ENCODE assay signal across 10 mouse cellular contexts in genomic region chr14:32121920-32122315, GRCm38 (mm10). TPM values are rescaled to one million over a fixed set of nuclear protein-coding genes. Genes with fewer than 3 reads are reported as not detected.
DNase-seq lines count a peak whose midpoint lies in the region; ATAC-seq and TF ChIP-seq lines count a peak whose summit lies in the region.
"Had no signal": no experiment of that assay in that cellular context is flagged by ENCODE, and none has a peak within 500 bp of the region (broad histone marks: within the 10 kb centered on the region; RNA-seq: fewer than 3 reads in every experiment).

No protein-coding gene starts in this region.

- H3K4me1 ChIP-seq in limb, embryonic 11.5 days (ENCODE audit: control insufficient read depth, insufficient read depth, low read length) = no peaks in the 10 kb centered on the region
- H3K4me1 ChIP-seq in limb, embryonic 10.5 days = peaks cover 9% of the 10 kb centered on the region
- no peaks in the 10 kb centered on the region for H3K4me1 ChIP-seq in lung, embryonic 14.5 days (ENCODE audit: insufficient read depth)
- H3K4me1 ChIP-seq in embryonic facial prominence, embryonic 10.5 days = peaks cover 6% of the 10 kb centered on the region; the same call in 1 of the 2 replicates
- H3K4me1 ChIP-seq in neural tube, embryonic 15.5 days = no peaks in the 10 kb centered on the region
- H3K4me1 ChIP-seq: neural tube, embryonic 13.5 days had no signal

- H3K9ac ChIP-seq in limb, embryonic 11.5 days (ENCODE audit: low read length) = no peak overlapping the region
- no peak overlapping the region for H3K9ac ChIP-seq in lung, embryonic 14.5 days
- no peak overlapping the region for H3K9ac ChIP-seq in neural tube, embryonic 15.5 days (replicated peaks)
- H3K9ac ChIP-seq: neural tube, embryonic 13.5 days had no signal

- no peak overlapping the region for H3K4me3 ChIP-seq in limb, embryonic 11.5 days (ENCODE audit: low read depth, low read length)
- H3K4me3 ChIP-seq in limb, embryonic 10.5 days = no peak overlapping the region
- H3K4me3 ChIP-seq in lung, embryonic 14.5 days (ENCODE audit: low read depth, low read length) = no peak overlapping the region
- H3K4me3 ChIP-seq in embryonic facial prominence, embryonic 10.5 days = no peak overlapping the region
- H3K4me3 ChIP-seq in neural tube, embryonic 15.5 days (replicated peaks) = no peak overlapping the region
- H3K4me3 ChIP-seq: neural tube, embryonic 13.5 days had no signal

- peak; percentile 53 for TF ChIP-seq CTCF in lung, embryonic 14.5 days (IDR thresholded peaks at IDR 0.05; ENCODE audit: low read depth)

- no peaks in the 10 kb centered on the region for H3K36me3 ChIP-seq in limb, embryonic 11.5 days (ENCODE audit: control insufficient read depth, insufficient read depth, low read length)
- H3K36me3 ChIP-seq in limb, embryonic 10.5 days = no peaks in the 10 kb centered on the region
- no peaks in the 10 kb centered on the region for H3K36me3 ChIP-seq in lung, embryonic 14.5 days (ENCODE audit: insufficient read depth)
- no peaks in the 10 kb centered on the region for H3K36me3 ChIP-seq in embryonic facial prominence, embryonic 10.5 days (replicated peaks)
- H3K36me3 ChIP-seq in neural tube, embryonic 15.5 days = no peaks in the 10 kb centered on the region
- H3K36me3 ChIP-seq: neural tube, embryonic 13.5 days had no signal

- no peak overlapping the region for H3K4me2 ChIP-seq in limb, embryonic 11.5 days (ENCODE audit: low read depth, severe bottlenecking)
- H3K4me2 ChIP-seq in lung, embryonic 14.5 days = no peak overlapping the region
- H3K4me2 ChIP-seq in neural tube, embryonic 15.5 days = no peak overlapping the region
- H3K4me2 ChIP-seq: neural tube, embryonic 13.5 days had no signal

- no peaks in the 10 kb centered on the region for H3K9me3 ChIP-seq in limb, embryonic 11.5 days (ENCODE audit: control insufficient read depth, low read length)
- H3K9me3 ChIP-seq in limb, embryonic 10.5 days (replicated peaks) = no peaks in the 10 kb centered on the region
- H3K9me3 ChIP-seq in lung, embryonic 14.5 days (ENCODE audit: low read depth, low read length) = no peaks in the 10 kb centered on the region
- no peaks in the 10 kb centered on the region for H3K9me3 ChIP-seq in embryonic facial prominence, embryonic 10.5 days
- H3K9me3 ChIP-seq in neural tube, embryonic 15.5 days (replicated peaks) = no peaks in the 10 kb centered on the region
- H3K9me3 ChIP-seq: neural tube, embryonic 13.5 days had no signal

- H3K27me3 ChIP-seq in limb, embryonic 11.5 days (ENCODE audit: control insufficient read depth, insufficient read depth, low read length) = no peaks in the 10 kb centered on the region
- no peaks in the 10 kb centered on the region for H3K27me3 ChIP-seq in limb, embryonic 10.5 days (ENCODE audit: low read depth, poor library complexity, severe bottlenecking)
- no peaks in the 10 kb centered on the region for H3K27me3 ChIP-seq in lung, embryonic 14.5 days (ENCODE audit: insufficient read depth, low read length)
- no peaks in the 10 kb centered on the region for H3K27me3 ChIP-seq in embryonic facial prominence, embryonic 10.5 days (replicated peaks; ENCODE audit: low read depth, poor library complexity, severe bottlenecking)
- 0 out of 2 replicates have a peak, but pooled peaks cover 2% of the 10 kb centered on the region for H3K27me3 ChIP-seq in neural tube, embryonic 15.5 days (replicated peaks)
- H3K27me3 ChIP-seq: neural tube, embryonic 13.5 days had no signal

- 41% methylated on average over 2 of the region's 2 CpGs for WGBS in limb, embryonic 11.5 days
- 54% methylated on average over 2 of the region's 2 CpGs for WGBS in limb, embryonic 10.5 days
- WGBS in lung, embryonic 14.5 days = 49% methylated on average over 2 of the region's 2 CpGs
- 51% methylated on average over 2 of the region's 2 CpGs for WGBS in embryonic facial prominence, embryonic 10.5 days
- WGBS in neural tube, embryonic 15.5 days = 56% methylated on average over 2 of the region's 2 CpGs

- no peak overlapping the region for H3K27ac ChIP-seq in limb, embryonic 11.5 days (replicated peaks; ENCODE audit: low read depth, low read length)
- H3K27ac ChIP-seq in limb, embryonic 10.5 days = no peak overlapping the region
- H3K27ac ChIP-seq in lung, embryonic 14.5 days (ENCODE audit: low read depth) = no peak overlapping the region
- no peak overlapping the region for H3K27ac ChIP-seq in embryonic facial prominence, embryonic 10.5 days (replicated peaks)
- no peak overlapping the region for H3K27ac ChIP-seq in neural tube, embryonic 15.5 days (replicated peaks)
- H3K27ac ChIP-seq: neural tube, embryonic 13.5 days had no signal

- no peak for ATAC-seq in limb, embryonic 11.5 days (ENCODE audit: insufficient number of reproducible peaks, low FRiP score, low TSS enrichment, low read depth)
- peak; percentile 71 to 85; a peak in 3 of 4 replicates for ATAC-seq in hematopoietic stem cell, adult 5-6 weeks (replicated peaks in 1 of 2; ENCODE audit: insufficient read depth in 1 of 2, low FRiP score in 2 of 2, low TSS enrichment in 1 of 2, low read depth in 1 of 2, poor library complexity in 2 of 2, severe bottlenecking in 2 of 2)
- no peak for ATAC-seq in lung, embryonic 14.5 days (ENCODE audit: insufficient read depth)
- ATAC-seq in neural tube, embryonic 15.5 days (ENCODE audit: low FRiP score) = no peak

- peak; percentile 29 for DNase-seq in limb, embryonic 11.5 days (ENCODE audit: low spot score)
- no peak for DNase-seq in limb, embryonic 10.5 days (ENCODE audit: low spot score)
- peak; percentile 6 for DNase-seq in T-cell, adult 2 months (ENCODE audit: low spot score)
- DNase-seq in lung, embryonic 14.5 days = peak; percentile 41
- peak; percentile 31 for DNase-seq in thymus, postnatal 0 days (ENCODE audit: low spot score)
- DNase-seq in embryonic facial prominence, embryonic 10.5 days (ENCODE audit: low spot score) = no peak

RNA-seq across cellular contexts. Expression of gene Msmb, which starts 19.9 kb away (rescaled TPM):
- polyA plus RNA-seq in limb, embryonic 11.5 days (2014; fragmentation: Nextera tagmentation; extraction: Ambion mirVana) = not detected in 2 replicates
- polyA plus RNA-seq in limb, embryonic 10.5 days (2016; fragmentation: Nextera tagmentation; extraction: Ambion mirVana) = not detected in 2 replicates
- not detected in 2 replicates for total RNA-seq in hematopoietic stem cell, adult 5-6 weeks (2017)
- not detected in 2 replicates for polyA plus RNA-seq in lung, embryonic 14.5 days (2014; fragmentation: Nextera tagmentation; extraction: Ambion mirVana)
- not detected in 2 replicates for polyA plus RNA-seq in thymus, postnatal 0 days (2015; fragmentation: Nextera tagmentation; extraction: Ambion mirVana)
- polyA plus RNA-seq in embryonic facial prominence, embryonic 10.5 days (2016; fragmentation: Nextera tagmentation; extraction: Ambion mirVana) = not detected in 2 replicates
- not detected in 2 replicates for polyA plus RNA-seq in neural tube, embryonic 15.5 days (2015; fragmentation: Nextera tagmentation; extraction: Ambion mirVana)
- total RNA-seq: gastrocnemius, adult 8-10 months had no signal
- polyA plus RNA-seq: neural tube, embryonic 13.5 days had no signal

RNA-seq across cellular contexts. Expression of gene Dph3, which starts 36.4 kb away (rescaled TPM):
- 86.8 and 86.9 TPM in 2 replicates for polyA plus RNA-seq in limb, embryonic 11.5 days (2014; fragmentation: Nextera tagmentation; extraction: Ambion mirVana)
- 81.4 and 103 TPM in 2 replicates for polyA plus RNA-seq in limb, embryonic 10.5 days (2016; fragmentation: Nextera tagmentation; extraction: Ambion mirVana)
- total RNA-seq in hematopoietic stem cell, adult 5-6 weeks (2017) = 36.6 and 65.5 TPM in 2 replicates
- polyA plus RNA-seq in lung, embryonic 14.5 days (2014; fragmentation: Nextera tagmentation; extraction: Ambion mirVana) = 89.8 and 90.8 TPM in 2 replicates
- 88.7 and 91.6 TPM in 2 replicates for polyA plus RNA-seq in thymus, postnatal 0 days (2015; fragmentation: Nextera tagmentation; extraction: Ambion mirVana)
- polyA plus RNA-seq in embryonic facial prominence, embryonic 10.5 days (2016; fragmentation: Nextera tagmentation; extraction: Ambion mirVana) = 98.8 and 102 TPM in 2 replicates
- 66.4 and 72.8 TPM in 2 replicates for polyA plus RNA-seq in neural tube, embryonic 15.5 days (2015; fragmentation: Nextera tagmentation; extraction: Ambion mirVana)

RNA-seq across cellular contexts. Expression of gene Oxnad1, which starts 36.7 kb away (rescaled TPM):
- polyA plus RNA-seq in limb, embryonic 11.5 days (2014; fragmentation: Nextera tagmentation; extraction: Ambion mirVana) = 14.7 and 18.3 TPM in 2 replicates
- 14.2 and 17.4 TPM in 2 replicates for polyA plus RNA-seq in limb, embryonic 10.5 days (2016; fragmentation: Nextera tagmentation; extraction: Ambion mirVana)
- total RNA-seq in hematopoietic stem cell, adult 5-6 weeks (2017) = 35.1 and 39.9 TPM in 2 replicates
- polyA plus RNA-seq in lung, embryonic 14.5 days (2014; fragmentation: Nextera tagmentation; extraction: Ambion mirVana) = 15.9 and 24.8 TPM in 2 replicates
- 17.2 and 19.2 TPM in 2 replicates for polyA plus RNA-seq in thymus, postnatal 0 days (2015; fragmentation: Nextera tagmentation; extraction: Ambion mirVana)
- polyA plus RNA-seq in embryonic facial prominence, embryonic 10.5 days (2016; fragmentation: Nextera tagmentation; extraction: Ambion mirVana) = 20.1 and 21.2 TPM in 2 replicates
- 21.6 and 22.0 TPM in 2 replicates for polyA plus RNA-seq in neural tube, embryonic 15.5 days (2015; fragmentation: Nextera tagmentation; extraction: Ambion mirVana)

RNA-seq across cellular contexts. Expression of gene Ncoa4, which starts 37.7 kb away (rescaled TPM):
- 82.5 and 83.2 TPM in 2 replicates for polyA plus RNA-seq in limb, embryonic 11.5 days (2014; fragmentation: Nextera tagmentation; extraction: Ambion mirVana)
- polyA plus RNA-seq in limb, embryonic 10.5 days (2016; fragmentation: Nextera tagmentation; extraction: Ambion mirVana) = 61.3 and 67.2 TPM in 2 replicates
- total RNA-seq in hematopoietic stem cell, adult 5-6 weeks (2017) = 148 and 203 TPM in 2 replicates
- 105 and 108 TPM in 2 replicates for polyA plus RNA-seq in lung, embryonic 14.5 days (2014; fragmentation: Nextera tagmentation; extraction: Ambion mirVana)
- polyA plus RNA-seq in thymus, postnatal 0 days (2015; fragmentation: Nextera tagmentation; extraction: Ambion mirVana) = 103 and 109 TPM in 2 replicates
- 67.0 and 70.7 TPM in 2 replicates for polyA plus RNA-seq in embryonic facial prominence, embryonic 10.5 days (2016; fragmentation: Nextera tagmentation; extraction: Ambion mirVana)
- polyA plus RNA-seq in neural tube, embryonic 15.5 days (2015; fragmentation: Nextera tagmentation; extraction: Ambion mirVana) = 97.9 and 110 TPM in 2 replicates

Comparison
In these comparisons a context has a peak if more than half of its experiments do, and no peak if none do; other contexts are left out.
1. DNase-seq: peak in limb, embryonic 11.5 days (single experiment), T-cell, adult 2 months (single experiment), lung, embryonic 14.5 days (single experiment) and thymus, postnatal 0 days (single experiment); none in limb, embryonic 10.5 days (single experiment) and embryonic facial prominence, embryonic 10.5 days (single experiment).
2. ATAC-seq: peak in hematopoietic stem cell, adult 5-6 weeks (2 of 2); none in limb, embryonic 11.5 days (single experiment), lung, embryonic 14.5 days (single experiment) and neural tube, embryonic 15.5 days (single experiment).